Mouse (Mus musculus): ENCODE measurements at regions not wholly inside any gene's neighbourhood (a gene's known extent, or its start where the extent isn't known, plus 50 kb on each side); places are given as distances from the start of the nearest gene placed in this dataset.

DNA sequence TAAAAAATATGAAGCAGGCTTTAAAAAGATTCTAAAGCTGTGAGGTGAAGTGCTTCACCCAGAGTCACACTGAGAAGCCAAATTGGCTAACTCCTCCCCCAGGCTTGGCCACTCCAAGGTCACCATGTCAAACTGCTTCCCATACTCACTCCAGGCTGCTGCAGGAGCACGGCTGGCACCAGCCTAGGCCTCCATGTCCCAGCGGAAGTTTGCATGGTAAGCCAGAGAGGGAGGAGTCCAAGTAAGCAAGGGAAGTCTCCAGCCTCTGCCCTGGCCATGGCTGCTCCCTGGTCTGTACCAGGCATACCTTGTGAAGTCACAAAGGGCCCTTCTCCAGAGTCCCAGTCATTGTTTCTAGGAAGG lies 105.8 kb upstream of the Stx18 start:
- TF ChIP-seq CTCF (IDR thresholded peaks at IDR 0.05; ENCODE audit: control insufficient read depth, insufficient read depth, insufficient replicate concordance, low read depth, low read length) (no peak), POLR2A (IDR thresholded peaks at IDR 0.05; ENCODE audit: control insufficient read depth, low read depth, low read length) (no peak)

Data from testis, adult 2 months (tissue).